Mouse (Mus musculus) limb, embryonic 13.5 days (tissue): Measurements from ENCODE around the gene Cdc25b. TPM values are rescaled to one million over a fixed set of nuclear protein-coding genes. Genes with fewer than 3 reads are reported as not detected.
"Not testable (repeated sequence)": the region's sequence is repeated elsewhere in the genome, so short reads cannot be mapped to it uniquely, and the experiment has no call there.

Experiments
- ATAC-seq: fragments of 200-750 bp; cut with Nextera tagmentation; 2 replicates; pipeline ENCODE4 v1.8.0; 2017; ENCODE audit warnings: low read depth, moderate number of reproducible peaks, moderate TSS enrichment; ENCODE audit not compliant: low FRiP score
- H3K27ac ChIP-seq: fragments of 300-500 bp; sonication (generic); 2 replicates; pipeline ENCODE4 v1.5.1; 2015; ENCODE audit warnings: inconsistent platforms, mild to moderate bottlenecking, moderate library complexity
- H3K27me3 ChIP-seq: fragments of 300-500 bp; sonication (generic); 2 replicates; pipeline ENCODE4 v1.6.1; 2015; ENCODE audit warnings: mild to moderate bottlenecking, inconsistent platforms
- H3K36me3 ChIP-seq: fragments of 300-500 bp; sonication (generic); 2 replicates; pipeline ENCODE4 v1.6.1; 2015; ENCODE audit warnings: inconsistent platforms, mild to moderate bottlenecking, moderate library complexity
- H3K4me1 ChIP-seq: fragments of 300-500 bp; sonication (generic); 2 replicates; pipeline ENCODE4 v1.6.1; 2015; ENCODE audit warnings: inconsistent platforms
- H3K4me2 ChIP-seq: fragments of 300-500 bp; sonication (generic); replicated peaks from 2 replicates; pipeline ENCODE4 v1.6.1; 2015; ENCODE audit warnings: inconsistent platforms, mild to moderate bottlenecking, moderate library complexity
- H3K4me3 ChIP-seq: fragments of 300-500 bp; sonication (generic); 2 replicates; pipeline ENCODE4 v1.5.1; 2015; ENCODE audit warnings: moderate library complexity, mild to moderate bottlenecking, inconsistent platforms
- H3K9ac ChIP-seq: fragments of 300-500 bp; sonication (generic); 2 replicates; pipeline ENCODE4 v1.6.1; 2015; ENCODE audit warnings: mild to moderate bottlenecking, inconsistent platforms
- H3K9me3 ChIP-seq: fragments of 300-500 bp; sonication (generic); 2 replicates; pipeline ENCODE4 v1.6.1; 2016; ENCODE audit warnings: inconsistent platforms
- WGBS: fragments of 180-500 bp; shearing (Covaris S2); methylation state at CpG from one replicate; pipeline ENCODE4 v1.1.7; 2015; 5-methylcytosine and 5-hydroxymethylcytosine counted together
- polyA plus RNA-seq: library from polyadenylated mRNA; unstranded; fragments of >200 nt; fragmentation: Nextera tagmentation; extraction: Ambion mirVana; gene quantifications from 2 replicates; pipeline ENCODE4 v1.2.1, GENCODE M21; 2015

Gene Cdc25b
- polyA plus RNA-seq, 1 experiment from 2014 or later: 57.6 TPM

GRCm38 (mm10) chr2:131220030-131220429 is 33.3 kb downstream of the Cdc25b start:
- no peak overlapping the region for H3K27ac ChIP-seq
- H3K36me3 ChIP-seq: no peaks in the 10 kb centered on the region
- H3K4me3 ChIP-seq: no peak overlapping the region
- no peak overlapping the region for H3K9ac ChIP-seq
- no peaks in the 10 kb centered on the region for H3K27me3 ChIP-seq
- ATAC-seq: no peak
- WGBS: 80% methylated on average over 4 of the region's 4 CpGs
- no peaks in the 10 kb centered on the region for H3K4me1 ChIP-seq
- H3K4me2 ChIP-seq: no peak overlapping the region
- no peaks in the 10 kb centered on the region for H3K9me3 ChIP-seq

GRCm38 (mm10) chr2:131221853-131222515 is 35.2 kb downstream of the Cdc25b start:
- Histone ChIP-seq H3K9me3 (no peaks in the 10 kb centered on the region), H3K27me3 (no peaks in the 10 kb centered on the region), H3K4me3 (no peak overlapping the region), H3K4me1 (no peaks in the 10 kb centered on the region), H3K4me2 (no peak overlapping the region), H3K27ac (no peak overlapping the region), H3K36me3 (no peaks in the 10 kb centered on the region), H3K9ac (no peak overlapping the region)
- WGBS: 78% methylated on average over 3 of the region's 3 CpGs
- ATAC-seq: no peak

- no peak overlapping the region for H3K4me2 ChIP-seq
- no peaks in the 10 kb centered on the region for H3K36me3 ChIP-seq
- 64% methylated on average over 5 of the region's 5 CpGs for WGBS
- no peak for ATAC-seq
- H3K27me3 ChIP-seq: no peaks in the 10 kb centered on the region
- H3K4me1 ChIP-seq: no peaks in the 10 kb centered on the region
- H3K4me3 ChIP-seq: no peak overlapping the region
- no peak overlapping the region for H3K27ac ChIP-seq
- no peaks in the 10 kb centered on the region for H3K9me3 ChIP-seq
- H3K9ac ChIP-seq: no peak overlapping the region
These were observed 35.8 kb downstream of the Cdc25b start for GRCm38 (mm10) chr2:131222562-131222961.

DNA sequence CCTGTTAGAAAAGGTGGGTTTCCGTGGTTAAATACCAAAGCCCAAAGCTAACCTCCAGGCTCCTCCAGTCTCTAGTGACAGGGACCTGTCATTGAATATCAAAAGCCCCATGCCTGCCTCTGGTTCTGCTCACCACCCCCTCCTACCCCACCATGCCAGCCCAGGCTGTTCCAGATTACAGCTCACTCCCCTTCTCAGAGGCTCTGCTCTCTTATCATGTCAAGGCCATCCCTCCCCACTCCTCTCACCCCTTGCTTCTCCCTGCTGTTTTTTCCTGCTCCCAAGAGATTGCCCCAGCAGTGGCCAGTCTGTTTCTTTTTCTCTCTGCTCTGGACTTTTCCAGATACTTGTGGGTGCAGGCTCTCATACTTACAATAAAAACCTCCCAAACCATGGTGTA is 36.8 kb downstream of the Cdc25b start:
- Histone ChIP-seq H3K4me1 (no peaks in the 10 kb centered on the region), H3K9me3 (no peaks in the 10 kb centered on the region), H3K4me3 (no peak overlapping the region), H3K27ac (no peak overlapping the region), H3K27me3 (no peaks in the 10 kb centered on the region), H3K36me3 (no peaks in the 10 kb centered on the region), H3K4me2 (no peak overlapping the region), H3K9ac (no peak overlapping the region)
- WGBS: 72% methylated on average over 1 of the region's 1 CpGs
- ATAC-seq: no peak

- H3K4me2 ChIP-seq: no peak overlapping the region
- ATAC-seq: no peak
- no peaks in the 10 kb centered on the region for H3K4me1 ChIP-seq
- no peaks in the 10 kb centered on the region for H3K36me3 ChIP-seq
- no peak overlapping the region for H3K4me3 ChIP-seq
- 84% methylated on average over 6 of the region's 6 CpGs for WGBS
- no peak overlapping the region for H3K9ac ChIP-seq
- H3K9me3 ChIP-seq: no peaks in the 10 kb centered on the region
- H3K27me3 ChIP-seq: no peaks in the 10 kb centered on the region
- no peak overlapping the region for H3K27ac ChIP-seq
These were observed 38.4 kb downstream of the Cdc25b start for GRCm38 (mm10) chr2:131225178-131225577.

DNA sequence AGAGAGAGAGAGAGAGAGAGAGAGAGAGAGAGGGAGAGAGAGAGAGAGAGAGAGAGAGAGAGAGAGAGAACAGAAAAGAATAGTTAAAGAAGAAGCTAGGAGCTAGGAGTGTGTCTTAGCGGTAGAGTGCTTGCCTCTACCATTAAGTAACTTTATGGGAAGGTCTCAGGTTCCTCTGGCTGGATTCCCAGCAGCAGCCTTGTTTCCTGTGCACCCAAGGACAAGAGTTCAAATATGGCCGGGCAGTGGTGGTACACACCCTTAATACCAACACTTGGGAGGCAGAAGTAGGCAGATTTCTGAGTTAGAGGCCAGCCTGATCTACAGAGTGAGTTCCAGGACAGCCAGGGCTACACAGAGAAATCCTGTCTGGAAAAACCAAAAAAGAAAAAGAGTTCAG is 39.9 kb downstream of the Cdc25b start:
- ATAC-seq, H3K9me3 ChIP-seq: not testable (repeated sequence)
- WGBS: 63% methylated on average over 2 of the region's 2 CpGs

DNA sequence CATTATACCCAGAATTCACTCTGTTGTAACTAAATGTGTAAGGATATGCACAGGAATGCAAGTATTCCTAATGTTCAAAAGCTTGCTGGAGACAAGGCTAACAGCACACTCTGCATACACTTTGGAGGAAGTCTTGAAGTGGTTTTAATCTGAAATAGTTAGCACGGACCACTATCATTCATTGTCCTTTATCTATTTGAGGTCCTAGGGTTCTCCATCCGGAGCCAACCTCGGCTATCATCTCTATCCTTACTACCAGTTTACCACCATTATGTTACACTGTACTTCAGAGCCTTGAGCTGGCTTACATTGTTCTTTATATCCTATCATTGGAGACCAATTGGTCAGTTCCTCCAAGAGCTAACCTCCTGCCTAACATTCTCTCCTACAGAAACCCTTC is 40.5 kb downstream of the Cdc25b start:
- no peak for ATAC-seq
- H3K9ac ChIP-seq: no peak overlapping the region
- H3K27ac ChIP-seq: no peak overlapping the region
- H3K9me3 ChIP-seq: no peaks in the 10 kb centered on the region
- no peaks in the 10 kb centered on the region for H3K27me3 ChIP-seq
- no peaks in the 10 kb centered on the region for H3K36me3 ChIP-seq
- H3K4me2 ChIP-seq: no peak overlapping the region
- H3K4me3 ChIP-seq: no peak overlapping the region
- H3K4me1 ChIP-seq: no peaks in the 10 kb centered on the region
- WGBS: 83% methylated on average over 3 of the region's 3 CpGs

More for the DNA sequence above, 39.9 kb downstream of the Cdc25b start:
- not testable (repeated sequence) for H3K4me1 ChIP-seq, H3K4me2 ChIP-seq, H3K9ac ChIP-seq, H3K27me3 ChIP-seq, H3K4me3 ChIP-seq, H3K36me3 ChIP-seq, H3K27ac ChIP-seq

- WGBS: 72% methylated on average over 2 of the region's 2 CpGs
- Histone ChIP-seq H3K4me3 (no peak overlapping the region), H3K27ac (no peak overlapping the region)
These were observed 45.8 kb downstream of the Cdc25b start for GRCm38 (mm10) chr2:131232558-131232957.

DNA sequence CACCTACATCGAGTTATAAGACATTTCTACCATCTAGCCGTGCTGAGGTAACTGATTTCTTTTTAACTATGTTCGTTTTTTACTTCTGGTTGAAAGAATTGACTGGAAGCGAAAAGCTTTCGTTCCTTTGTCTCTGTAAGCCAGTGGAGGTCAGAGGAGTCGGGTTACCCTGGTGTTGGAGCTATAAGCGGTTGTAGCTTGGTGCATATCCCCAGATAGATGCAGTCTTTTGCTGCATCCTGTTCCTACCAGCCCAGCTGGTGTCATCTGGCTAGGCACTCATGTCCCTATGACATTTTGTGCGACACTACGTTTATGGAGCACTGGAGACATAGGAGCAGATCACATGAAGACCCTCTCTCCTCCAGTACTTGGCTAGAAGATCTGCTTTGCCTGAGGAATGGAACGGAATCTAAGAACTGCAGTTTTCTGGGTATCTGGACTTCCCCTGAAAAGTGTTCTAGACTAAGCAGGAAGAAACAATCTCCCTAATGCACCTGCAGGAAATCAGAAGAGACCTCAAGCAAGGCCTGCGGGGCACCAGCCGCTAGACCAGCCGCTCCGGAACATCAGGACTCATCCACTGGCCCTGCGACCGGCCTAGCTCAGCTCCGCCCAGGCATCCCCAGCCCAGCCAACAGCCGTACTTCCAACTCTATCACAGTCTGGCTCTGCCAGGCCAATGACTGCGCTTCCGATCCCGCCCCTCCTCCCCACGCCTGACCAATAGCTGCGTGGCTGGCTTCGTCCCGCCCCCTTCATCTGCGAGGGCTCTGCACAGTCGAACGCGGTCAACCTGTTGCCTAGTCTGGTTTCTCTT is 46.8 kb downstream of the Cdc25b start, which contains the start of gene Mavs:
Mavs (plus strand) TSS at position 757 of the 820 bp plus-strand sequence.
- Histone ChIP-seq H3K27me3 (no peaks in the 10 kb centered on the region), H3K27ac (peak within 1 kb of the TSS; percentile 58; the same call in 1 of the 2 replicates), H3K9me3 (no peaks in the 10 kb centered on the region), H3K9ac (peak within 1 kb of the TSS; percentile 87), H3K4me2 (peak within 1 kb of the TSS; percentile 93), H3K36me3 (peaks cover 9% of the 10 kb centered on the region; the same call in 1 of the 2 replicates), H3K4me1 (peaks cover 21% of the 10 kb centered on the region), H3K4me3 (peak within 1 kb of the TSS; percentile 72)
- WGBS: 10% methylated on average over 29 of the region's 29 CpGs
- peak; percentile 100 for ATAC-seq

More at GRCm38 (mm10) chr2:131232558-131232957, 45.8 kb downstream of the Cdc25b start:
- no peak for ATAC-seq
- Histone ChIP-seq H3K4me1 (peaks cover 21% of the 10 kb centered on the region), H3K9me3 (no peaks in the 10 kb centered on the region), H3K4me2 (no peak overlapping the region), H3K36me3 (0 out of 2 replicates have a peak, but pooled peaks cover 3% of the 10 kb centered on the region), H3K27me3 (no peaks in the 10 kb centered on the region), H3K9ac (no peak overlapping the region)

- Histone ChIP-seq H3K4me3 (peak overlapping the region; percentile 72), H3K9me3 (no peaks in the 10 kb centered on the region), H3K9ac (peak overlapping the region; percentile 87), H3K27me3 (no peaks in the 10 kb centered on the region), H3K4me1 (peaks cover 21% of the 10 kb centered on the region), H3K4me2 (peak overlapping the region; percentile 93), H3K27ac (peak overlapping the region; percentile 58; the same call in 1 of the 2 replicates), H3K36me3 (peaks cover 15% of the 10 kb centered on the region)
- WGBS: 12% methylated on average over 28 of the region's 28 CpGs
- 0 out of 2 replicates have a peak, but pooled peaks have one; percentile 22 for ATAC-seq
These were observed 47.4 kb downstream of the Cdc25b start for GRCm38 (mm10) chr2:131234127-131234650.

- Histone ChIP-seq H3K4me2 (peak overlapping the region; percentile 93), H3K27me3 (no peaks in the 10 kb centered on the region), H3K9me3 (no peaks in the 10 kb centered on the region), H3K27ac (no peak overlapping the region), H3K4me1 (peaks cover 21% of the 10 kb centered on the region), H3K36me3 (peaks cover 24% of the 10 kb centered on the region), H3K9ac (peak overlapping the region; percentile 87), H3K4me3 (peak overlapping the region; percentile 72)
- no peak for ATAC-seq
- WGBS: 74% methylated on average over 7 of the region's 7 CpGs
These were observed 48.4 kb downstream of the Cdc25b start for GRCm38 (mm10) chr2:131234970-131235635.

GRCm38 (mm10) chr2:131242180-131242579 is 55.4 kb downstream of the Cdc25b start:
- Histone ChIP-seq H3K36me3 (peaks cover 95% of the 10 kb centered on the region), H3K27me3 (no peaks in the 10 kb centered on the region), H3K4me1 (no peaks in the 10 kb centered on the region), H3K9ac (no peak overlapping the region), H3K9me3 (no peaks in the 10 kb centered on the region), H3K27ac (no peak overlapping the region), H3K4me3 (no peak overlapping the region), H3K4me2 (no peak overlapping the region)
- ATAC-seq: no peak
